Mouse (Mus musculus): Measurements from ENCODE around the gene E330034G19Rik. TPM values are rescaled to one million over a fixed set of nuclear protein-coding genes. Genes with fewer than 3 reads are reported as not detected.
"Not testable (repeated sequence)": the region's sequence is repeated elsewhere in the genome, so short reads cannot be mapped to it uniquely, and the experiment has no call there.

E330034G19Rik gene
- polyA plus RNA-seq, 1 experiment from 2014 or later = not detected

GRCm38 (mm10) chr14:24275534-24275933 is 17.5 kb upstream of the E330034G19Rik start:
- no peaks in the 10 kb centered on the region for H3K9me3 ChIP-seq (replicated peaks)
- 58% methylated on average over 2 of the region's 2 CpGs for WGBS
- no peaks in the 10 kb centered on the region for H3K36me3 ChIP-seq
- peaks cover under 1% of the 10 kb centered on the region; the same call in 1 of the 2 replicates for H3K4me1 ChIP-seq
- no peak for DNase-seq (ENCODE audit: low spot score)
- H3K27ac ChIP-seq = no peak overlapping the region
- H3K4me3 ChIP-seq = no peak overlapping the region
- H3K27me3 ChIP-seq (ENCODE audit: low read depth, poor library complexity, severe bottlenecking) = no peaks in the 10 kb centered on the region

- Histone ChIP-seq H3K27ac (no peak overlapping the region), H3K4me1 (no peaks in the 10 kb centered on the region), H3K4me3 (no peak overlapping the region), H3K9me3 (replicated peaks) (no peaks in the 10 kb centered on the region), H3K36me3 (no peaks in the 10 kb centered on the region), H3K27me3 (ENCODE audit: low read depth, poor library complexity, severe bottlenecking) (no peaks in the 10 kb centered on the region)
- DNase-seq (ENCODE audit: low spot score) = no peak
- 71% methylated on average over 4 of the region's 4 CpGs for WGBS
Observed at GRCm38 (mm10) chr14:24281278-24281677, 11.7 kb upstream of the E330034G19Rik start.

- no peak overlapping the region for H3K27ac ChIP-seq
- no peaks in the 10 kb centered on the region for H3K9me3 ChIP-seq (replicated peaks)
- DNase-seq (ENCODE audit: low spot score) = no peak
- H3K27me3 ChIP-seq (ENCODE audit: low read depth, poor library complexity, severe bottlenecking) = no peaks in the 10 kb centered on the region
- H3K36me3 ChIP-seq = no peaks in the 10 kb centered on the region
- no peaks in the 10 kb centered on the region for H3K4me1 ChIP-seq
- H3K4me3 ChIP-seq = no peak overlapping the region
- WGBS = 72% methylated on average over 3 of the region's 3 CpGs
Observed at GRCm38 (mm10) chr14:24282276-24282675, 10.7 kb upstream of the E330034G19Rik start.

GRCm38 (mm10) chr14:24286136-24286535 is 6.9 kb upstream of the E330034G19Rik start:
- 78% methylated on average over 4 of the region's 4 CpGs for WGBS

GRCm38 (mm10) chr14:24290726-24291125 is 2.3 kb upstream of the E330034G19Rik start:
- no peaks in the 10 kb centered on the region for H3K27me3 ChIP-seq (ENCODE audit: low read depth, poor library complexity, severe bottlenecking)
- H3K36me3 ChIP-seq = no peaks in the 10 kb centered on the region
- DNase-seq (ENCODE audit: low spot score) = no peak
- no peak overlapping the region for H3K27ac ChIP-seq
- no peaks in the 10 kb centered on the region for H3K9me3 ChIP-seq (replicated peaks)
- no peak overlapping the region for H3K4me3 ChIP-seq
- H3K4me1 ChIP-seq = no peaks in the 10 kb centered on the region

More at GRCm38 (mm10) chr14:24286136-24286535, 6.9 kb upstream of the E330034G19Rik start:
- Histone ChIP-seq H3K4me3 (no peak overlapping the region), H3K4me1 (no peaks in the 10 kb centered on the region), H3K36me3 (no peaks in the 10 kb centered on the region), H3K9me3 (replicated peaks) (no peaks in the 10 kb centered on the region), H3K27me3 (ENCODE audit: low read depth, poor library complexity, severe bottlenecking) (no peaks in the 10 kb centered on the region), H3K27ac (no peak overlapping the region)
- DNase-seq (ENCODE audit: low spot score) = no peak

GRCm38 (mm10) chr14:24293631-24294030 is 617 bp downstream of the E330034G19Rik start:
- Histone ChIP-seq H3K36me3 (no peaks in the 10 kb centered on the region), H3K27ac (no peak overlapping the region), H3K4me1 (no peaks in the 10 kb centered on the region), H3K9me3 (replicated peaks) (no peaks in the 10 kb centered on the region), H3K4me3 (no peak overlapping the region), H3K27me3 (ENCODE audit: low read depth, poor library complexity, severe bottlenecking) (no peaks in the 10 kb centered on the region)
- no peak for DNase-seq (ENCODE audit: low spot score)
- 85% methylated on average over 5 of the region's 5 CpGs for WGBS

GRCm38 (mm10) chr14:24302126-24302525 is 9.1 kb downstream of the E330034G19Rik start:
- not testable (repeated sequence) for DNase-seq (ENCODE audit: low spot score); H3K27ac ChIP-seq; H3K4me1 ChIP-seq; H3K4me3 ChIP-seq; H3K36me3 ChIP-seq; H3K9me3 ChIP-seq (replicated peaks); H3K27me3 ChIP-seq (ENCODE audit: low read depth, poor library complexity, severe bottlenecking)
- 90% methylated on average over 1 of the region's 1 CpGs for WGBS

- Histone ChIP-seq H3K9me3 (replicated peaks) (no peaks in the 10 kb centered on the region), H3K4me3 (no peak overlapping the region), H3K36me3 (no peaks in the 10 kb centered on the region), H3K27me3 (ENCODE audit: low read depth, poor library complexity, severe bottlenecking) (no peaks in the 10 kb centered on the region), H3K27ac (no peak overlapping the region), H3K4me1 (no peaks in the 10 kb centered on the region)
- 81% methylated on average over 6 of the region's 6 CpGs for WGBS
- DNase-seq (ENCODE audit: low spot score) = no peak
Observed at GRCm38 (mm10) chr14:24306667-24307066, 13.7 kb downstream of the E330034G19Rik start.

- WGBS = 81% methylated on average over 1 of the region's 1 CpGs
- Histone ChIP-seq H3K27ac (no peak overlapping the region), H3K4me3 (no peak overlapping the region), H3K9me3 (replicated peaks) (no peaks in the 10 kb centered on the region), H3K4me1 (no peaks in the 10 kb centered on the region), H3K27me3 (ENCODE audit: low read depth, poor library complexity, severe bottlenecking) (no peaks in the 10 kb centered on the region), H3K36me3 (no peaks in the 10 kb centered on the region)
- peak; percentile 9 for DNase-seq (ENCODE audit: low spot score)
Observed at GRCm38 (mm10) chr14:24307146-24307545, 14.1 kb downstream of the E330034G19Rik start.

- DNase-seq (ENCODE audit: low spot score) = peak; percentile 79
- Histone ChIP-seq H3K27ac (no peak overlapping the region), H3K4me1 (no peaks in the 10 kb centered on the region), H3K9me3 (replicated peaks) (no peaks in the 10 kb centered on the region), H3K36me3 (no peaks in the 10 kb centered on the region), H3K27me3 (ENCODE audit: low read depth, poor library complexity, severe bottlenecking) (no peaks in the 10 kb centered on the region), H3K4me3 (no peak overlapping the region)
- 45% methylated on average over 3 of the region's 3 CpGs for WGBS
Observed at GRCm38 (mm10) chr14:24311110-24311509, 18.1 kb downstream of the E330034G19Rik start.

- H3K4me3 ChIP-seq; H3K27me3 ChIP-seq (ENCODE audit: low read depth, poor library complexity, severe bottlenecking); DNase-seq (ENCODE audit: low spot score); H3K36me3 ChIP-seq; H3K27ac ChIP-seq; H3K9me3 ChIP-seq (replicated peaks); H3K4me1 ChIP-seq: not testable (repeated sequence)
- 92% methylated on average over 3 of the region's 3 CpGs for WGBS
Observed at GRCm38 (mm10) chr14:24347007-24347406, 54.0 kb downstream of the E330034G19Rik start.

GRCm38 (mm10) chr14:24358295-24358951 is 65.4 kb downstream of the E330034G19Rik start:
- DNase-seq (ENCODE audit: low spot score) = peak; percentile 79
- Histone ChIP-seq H3K4me1 (peaks cover 7% of the 10 kb centered on the region; the same call in 1 of the 2 replicates), H3K9me3 (replicated peaks) (no peaks in the 10 kb centered on the region), H3K36me3 (no peaks in the 10 kb centered on the region), H3K27ac (no peak overlapping the region), H3K27me3 (ENCODE audit: low read depth, poor library complexity, severe bottlenecking) (no peaks in the 10 kb centered on the region), H3K4me3 (no peak overlapping the region)
- WGBS = 68% methylated on average over 22 of the region's 22 CpGs
